Mouse (Mus musculus): ENCODE results near the gene Dchs2. TPM values are rescaled to one million over a fixed set of nuclear protein-coding genes. Genes with fewer than 3 reads are reported as not detected.

Gene Dchs2
- polyA plus RNA-seq, 1 experiment from 2014 or later = 0.21 TPM

Other genes starting within 250 kb of the Dchs2 start
- gene Lrat, start 224.0 kb upstream of the Dchs2 start, polyA plus RNA-seq (2015; fragmentation: Nextera tagmentation; extraction: Ambion mirVana) = 0.44 and 0.64 TPM in 2 replicates
- gene Fgg, start 120.2 kb upstream of the Dchs2 start, polyA plus RNA-seq (2015; fragmentation: Nextera tagmentation; extraction: Ambion mirVana) = 1.5 and 16.1 TPM in 2 replicates
- 1.9 and 19.9 TPM in 2 replicates for gene Fga, start 101.9 kb upstream of the Dchs2 start, polyA plus RNA-seq (2015; fragmentation: Nextera tagmentation; extraction: Ambion mirVana)
- gene Fgb, start 78.1 kb upstream of the Dchs2 start, polyA plus RNA-seq (2015; fragmentation: Nextera tagmentation; extraction: Ambion mirVana) = 0.78 and 10.6 TPM in 2 replicates
- 94.8 and 99.0 TPM in 2 replicates for gene Plrg1, start 72.4 kb upstream of the Dchs2 start, polyA plus RNA-seq (2015; fragmentation: Nextera tagmentation; extraction: Ambion mirVana)

All from lung, embryonic 16.5 days (tissue).